Mouse (Mus musculus) embryonic facial prominence, embryonic 15.5 days (tissue): ENCODE measurements around the gene N4bp1. TPM values are rescaled to one million over a fixed set of nuclear protein-coding genes. Genes with fewer than 3 reads are reported as not detected.

Experiments
- ATAC-seq: fragments of 200-750 bp; cut with Nextera tagmentation; 2 replicates; pipeline ENCODE4 v1.8.0; 2017; ENCODE audit warnings: low read depth, moderate TSS enrichment; ENCODE audit not compliant: insufficient number of reproducible peaks, low FRiP score, low TSS enrichment
- H3K27ac ChIP-seq: fragments of 300-500 bp; sonication (generic); replicated peaks from 2 replicates; pipeline ENCODE4 v1.5.1; 2015; ENCODE audit warnings: mild to moderate bottlenecking, inconsistent platforms
- H3K27me3 ChIP-seq: fragments of 300-500 bp; sonication (generic); 2 replicates; pipeline ENCODE4 v1.6.1; 2015; ENCODE audit warnings: inconsistent platforms
- H3K36me3 ChIP-seq: fragments of 300-500 bp; sonication (generic); 2 replicates; pipeline ENCODE4 v1.6.1; 2015; ENCODE audit warnings: mild to moderate bottlenecking, inconsistent platforms
- H3K4me1 ChIP-seq: fragments of 300-500 bp; sonication (generic); 2 replicates; pipeline ENCODE4 v1.6.1; 2015; ENCODE audit warnings: inconsistent platforms
- H3K4me2 ChIP-seq: fragments of 300-500 bp; sonication (generic); replicated peaks from 2 replicates; pipeline ENCODE4 v1.6.1; 2015; ENCODE audit warnings: mild to moderate bottlenecking, inconsistent platforms
- H3K4me3 ChIP-seq: fragments of 300-500 bp; sonication (generic); replicated peaks from 2 replicates; pipeline ENCODE4 v1.5.1; 2015; ENCODE audit warnings: mild to moderate bottlenecking, inconsistent platforms
- H3K9ac ChIP-seq: fragments of 300-500 bp; sonication (generic); 2 replicates; pipeline ENCODE4 v1.6.1; 2015; ENCODE audit warnings: inconsistent platforms
- H3K9me3 ChIP-seq: fragments of 300-500 bp; sonication (generic); replicated peaks from 2 replicates; pipeline ENCODE4 v1.6.1; 2016; ENCODE audit warnings: inconsistent platforms
- WGBS: fragments of 180-500 bp; shearing (Covaris S2); methylation state at CpG from one replicate; pipeline ENCODE4 v1.1.7; 2015; 5-methylcytosine and 5-hydroxymethylcytosine counted together
- polyA plus RNA-seq: library from polyadenylated mRNA; unstranded; fragments of >200 nt; fragmentation: Nextera tagmentation; extraction: Ambion mirVana; gene quantifications from 2 replicates; pipeline ENCODE4 v1.2.1, GENCODE M21; 2015

The N4bp1 gene
- polyA plus RNA-seq, 1 experiment from 2014 or later: 9.7 TPM

DNA sequence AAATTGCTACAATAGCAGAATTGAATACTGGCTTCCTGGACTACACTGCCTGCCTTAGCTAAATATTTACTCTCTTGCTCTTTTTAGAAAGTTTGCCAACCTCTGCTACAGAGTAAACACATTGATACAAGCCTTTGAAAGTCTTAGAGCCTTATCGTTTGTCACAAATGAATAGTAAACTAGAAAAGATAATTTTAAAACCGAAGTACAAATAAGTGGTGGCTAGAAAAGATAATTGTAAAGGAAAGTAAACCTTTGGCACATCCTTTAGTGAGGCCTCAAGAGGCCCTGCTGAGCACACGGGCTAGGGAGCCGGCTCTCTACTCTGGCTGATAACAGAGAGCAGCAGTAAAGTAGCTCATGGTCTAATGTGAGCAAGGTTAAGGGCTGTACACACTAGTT is 126.0 kb downstream of the N4bp1 start:
- H3K9ac ChIP-seq: no peak overlapping the region
- H3K27ac ChIP-seq: no peak overlapping the region
- H3K4me3 ChIP-seq: no peak overlapping the region
- no peaks in the 10 kb centered on the region for H3K27me3 ChIP-seq
- no peak for ATAC-seq
- no peak overlapping the region for H3K4me2 ChIP-seq
- no peaks in the 10 kb centered on the region for H3K36me3 ChIP-seq
- H3K4me1 ChIP-seq: peaks cover 5% of the 10 kb centered on the region; the same call in 1 of the 2 replicates
- 65% methylated on average over 4 of the region's 4 CpGs for WGBS
- no peaks in the 10 kb centered on the region for H3K9me3 ChIP-seq

DNA sequence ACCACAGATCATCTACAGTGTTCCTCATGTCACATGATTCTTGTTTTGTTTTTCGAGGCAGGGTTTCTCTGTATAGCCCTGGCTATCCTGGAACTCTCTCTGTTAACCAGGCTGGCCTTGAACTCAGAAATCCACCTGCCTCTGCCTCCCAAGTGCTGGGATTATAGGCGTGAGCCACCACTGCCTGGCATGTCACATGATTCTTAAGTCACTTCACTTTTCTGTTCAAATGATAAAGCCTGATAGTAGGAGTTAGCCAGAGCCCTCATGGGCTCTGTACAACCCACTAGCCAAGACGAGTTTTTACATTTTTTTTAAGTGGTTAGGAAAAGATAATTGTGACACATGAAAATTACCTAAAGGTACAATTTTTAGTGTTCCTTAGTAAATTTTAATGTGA is 126.4 kb downstream of the N4bp1 start:
- peaks cover 5% of the 10 kb centered on the region; the same call in 1 of the 2 replicates for H3K4me1 ChIP-seq
- no peaks in the 10 kb centered on the region for H3K27me3 ChIP-seq
- no peak for ATAC-seq
- H3K4me3 ChIP-seq: no peak overlapping the region
- 69% methylated on average over 3 of the region's 3 CpGs for WGBS
- no peaks in the 10 kb centered on the region for H3K36me3 ChIP-seq
- H3K9me3 ChIP-seq: no peaks in the 10 kb centered on the region
- no peak overlapping the region for H3K9ac ChIP-seq
- no peak overlapping the region for H3K4me2 ChIP-seq
- H3K27ac ChIP-seq: no peak overlapping the region

Other genes with a start within 250 kb of the N4bp1 start
- 4.2 and 4.8 TPM in 2 replicates for gene Gm10638, start 139.6 kb downstream of the N4bp1 start, polyA plus RNA-seq
- gene Siah1a, start 139.3 kb downstream of the N4bp1 start, polyA plus RNA-seq: 45.7 and 47.9 TPM in 2 replicates